Mouse (Mus musculus) brown adipose tissue, adult 24 weeks (tissue): ENCODE data around the gene Wdr19. TPM values are rescaled to one million over a fixed set of nuclear protein-coding genes. Genes with fewer than 3 reads are reported as not detected.

ENCODE experiments used
- H3K27ac ChIP-seq: fragments of 200-500 bp; replicated peaks from 2 replicates; pipeline ENCODE4 v1.5.1; 2012; ENCODE audit warnings: low read depth, mild to moderate bottlenecking, low read length
- H3K4me1 ChIP-seq: fragments of 200-500 bp; 2 replicates; pipeline ENCODE4 v1.6.1; 2012; ENCODE audit warnings: low read length, mixed read lengths; ENCODE audit not compliant: control insufficient read depth, insufficient read depth, insufficient read length
- H3K4me3 ChIP-seq: fragments of 200-500 bp; 2 replicates; pipeline ENCODE4 v1.5.1; 2012; ENCODE audit warnings: low read depth, mild to moderate bottlenecking, low read length, moderate library complexity; ENCODE audit not compliant: insufficient read depth
- polyA plus RNA-seq: library from polyadenylated mRNA; stranded (reverse); fragments of >200 nt; gene quantifications from 2 replicates; pipeline ENCODE4 v1.2.4, GENCODE M21; 2012; ENCODE audit not compliant: missing spikeins, insufficient read depth, insufficient read length

Gene Wdr19
- polyA plus RNA-seq, 1 experiment = 2.2 TPM

GRCm38 (mm10) chr5:65175918-65176484, 23.5 kb upstream of the Wdr19 start:
- Histone ChIP-seq H3K4me1 (peaks cover 2% of the 10 kb centered on the region; the same call in 1 of the 2 replicates), H3K4me3 (no peak overlapping the region), H3K27ac (no peak overlapping the region)

- Histone ChIP-seq H3K4me1 (peaks cover 2% of the 10 kb centered on the region; the same call in 1 of the 2 replicates), H3K27ac (no peak overlapping the region)
Observed at GRCm38 (mm10) chr5:65177026-65177514, 22.4 kb upstream of the Wdr19 start.

GRCm38 (mm10) chr5:65178477-65178876, 21.0 kb upstream of the Wdr19 start:
- H3K4me3 ChIP-seq = no peak overlapping the region
- peaks cover 2% of the 10 kb centered on the region; the same call in 1 of the 2 replicates for H3K4me1 ChIP-seq
- H3K27ac ChIP-seq = no peak overlapping the region

More at GRCm38 (mm10) chr5:65177026-65177514, 22.4 kb upstream of the Wdr19 start:
- H3K4me3 ChIP-seq = no peak overlapping the region

GRCm38 (mm10) chr5:65181160-65181793, 18.2 kb upstream of the Wdr19 start:
- Histone ChIP-seq H3K4me3 (no peak overlapping the region), H3K27ac (no peak overlapping the region), H3K4me1 (peaks cover 2% of the 10 kb centered on the region; the same call in 1 of the 2 replicates)

GRCm38 (mm10) chr5:65181794-65182169, 17.7 kb upstream of the Wdr19 start:
- Histone ChIP-seq H3K4me1 (peaks cover 2% of the 10 kb centered on the region; the same call in 1 of the 2 replicates), H3K27ac (no peak overlapping the region), H3K4me3 (no peak overlapping the region)

- Histone ChIP-seq H3K4me3 (no peak overlapping the region), H3K4me1 (no peaks in the 10 kb centered on the region), H3K27ac (no peak overlapping the region)
Observed at GRCm38 (mm10) chr5:65182268-65182667, 17.2 kb upstream of the Wdr19 start.

- Histone ChIP-seq H3K27ac (no peak overlapping the region), H3K4me1 (no peaks in the 10 kb centered on the region), H3K4me3 (no peak overlapping the region)
Observed at GRCm38 (mm10) chr5:65191601-65192000, 7.9 kb upstream of the Wdr19 start.

GRCm38 (mm10) chr5:65194441-65194840, 5.1 kb upstream of the Wdr19 start:
- Histone ChIP-seq H3K27ac (no peak overlapping the region), H3K4me1 (no peaks in the 10 kb centered on the region), H3K4me3 (no peak overlapping the region)

- H3K27ac ChIP-seq = no peak overlapping the region
- H3K4me1 ChIP-seq = 0 out of 2 replicates have a peak, but pooled peaks cover 3% of the 10 kb centered on the region
- no peak overlapping the region for H3K4me3 ChIP-seq
Observed at GRCm38 (mm10) chr5:65204726-65205125, 5.2 kb downstream of the Wdr19 start.

- Histone ChIP-seq H3K4me1 (no peaks in the 10 kb centered on the region), H3K4me3 (no peak overlapping the region), H3K27ac (no peak overlapping the region)
Observed at GRCm38 (mm10) chr5:65213321-65213720, 13.8 kb downstream of the Wdr19 start.

GRCm38 (mm10) chr5:65217305-65218269, 18.1 kb downstream of the Wdr19 start:
- H3K27ac ChIP-seq = no peak overlapping the region
- H3K4me1 ChIP-seq = no peaks in the 10 kb centered on the region
- no peak overlapping the region for H3K4me3 ChIP-seq

- no peaks in the 10 kb centered on the region for H3K4me1 ChIP-seq
- H3K4me3 ChIP-seq = no peak overlapping the region
- H3K27ac ChIP-seq = no peak overlapping the region
Observed at GRCm38 (mm10) chr5:65221037-65221436, 21.5 kb downstream of the Wdr19 start.

- Histone ChIP-seq H3K4me1 (no peaks in the 10 kb centered on the region), H3K4me3 (no peak overlapping the region), H3K27ac (no peak overlapping the region)
Observed at GRCm38 (mm10) chr5:65224056-65224455, 24.6 kb downstream of the Wdr19 start.

- H3K27ac ChIP-seq = no peak overlapping the region
- H3K4me1 ChIP-seq = no peaks in the 10 kb centered on the region
- no peak overlapping the region for H3K4me3 ChIP-seq
Observed at GRCm38 (mm10) chr5:65231289-65232003, 31.9 kb downstream of the Wdr19 start.
